Mouse (Mus musculus) stomach, embryonic 15.5 days (tissue): ENCODE measurements around the gene Prrt3. TPM values are rescaled to one million over a fixed set of nuclear protein-coding genes. Genes with fewer than 3 reads are reported as not detected.

ENCODE experiments used
- microRNA-seq: library from miRNA; unstranded; fragments of <30 nt; microRNA quantifications from one replicate; pipeline ENCODE4, GENCODE M21; 2016
- polyA plus RNA-seq: library from polyadenylated mRNA; unstranded; fragments of >200 nt; fragmentation: Nextera tagmentation; extraction: Ambion mirVana; gene quantifications from 2 replicates; pipeline ENCODE4 v1.2.1, GENCODE M21; 2015

Prrt3 gene
- polyA plus RNA-seq, 1 experiment from 2014 or later = 0.40 TPM

Small RNAs within 50 kb of the gene (microRNA-seq; reads per million reads assigned to microRNA genes)
- gene Gm23365 = not detected

Other genes starting within 250 kb of the Prrt3 start
- 0.22 and 0.23 TPM in 2 replicates for gene Cpne9, start 219.6 kb downstream of the Prrt3 start, polyA plus RNA-seq
- 15.9 and 17.6 TPM in 2 replicates for gene Brpf1, start 194.8 kb downstream of the Prrt3 start, polyA plus RNA-seq
- gene Ogg1, start 175.0 kb downstream of the Prrt3 start, polyA plus RNA-seq = 13.1 and 13.3 TPM in 2 replicates
- 92.7 and 94.4 TPM in 2 replicates for gene Camk1, start 157.9 kb downstream of the Prrt3 start, polyA plus RNA-seq
- 44.1 and 44.2 TPM in 2 replicates for gene Tada3, start 124.0 kb downstream of the Prrt3 start, polyA plus RNA-seq
- 362 and 387 TPM in 2 replicates for gene Arpc4, start 123.8 kb downstream of the Prrt3 start, polyA plus RNA-seq
- gene Ttll3, start 112.7 kb downstream of the Prrt3 start, polyA plus RNA-seq = 2.9 and 3.2 TPM in 2 replicates
- gene Rpusd3, start 82.6 kb downstream of the Prrt3 start, polyA plus RNA-seq = 15.9 and 20.8 TPM in 2 replicates
- gene Cidec, start 66.2 kb downstream of the Prrt3 start, polyA plus RNA-seq = 2.3 and 3.8 TPM in 2 replicates
- gene Jagn1, start 59.4 kb downstream of the Prrt3 start, polyA plus RNA-seq = 84.2 and 91.1 TPM in 2 replicates
- 16.8 and 18.2 TPM in 2 replicates for gene Il17re, start 43.4 kb downstream of the Prrt3 start, polyA plus RNA-seq
- gene Il17rc, start 30.5 kb downstream of the Prrt3 start, polyA plus RNA-seq = 26.4 and 26.7 TPM in 2 replicates
- gene Creld1, start 18.6 kb downstream of the Prrt3 start, polyA plus RNA-seq = 23.2 and 23.3 TPM in 2 replicates
- 88.5 and 94.7 TPM in 2 replicates for gene Emc3, start 29.7 kb upstream of the Prrt3 start, polyA plus RNA-seq
- gene Fancd2, start 29.8 kb upstream of the Prrt3 start, polyA plus RNA-seq = 8.1 and 9.7 TPM in 2 replicates
- gene Fancd2os, start 98.8 kb upstream of the Prrt3 start, polyA plus RNA-seq = 0.23 TPM in 1 of 2 replicates, not detected in the other
- 199 and 202 TPM in 2 replicates for gene Brk1, start 102.8 kb upstream of the Prrt3 start, polyA plus RNA-seq
- gene Vhl, start 122.0 kb upstream of the Prrt3 start, polyA plus RNA-seq = 39.5 and 43.6 TPM in 2 replicates
- gene Irak2, start 136.5 kb upstream of the Prrt3 start, polyA plus RNA-seq = 8.0 and 10.0 TPM in 2 replicates
- gene Tatdn2, start 195.1 kb upstream of the Prrt3 start, polyA plus RNA-seq = 0.81 and 0.99 TPM in 2 replicates
- 57.1 and 57.5 TPM in 2 replicates for gene Ghrl, start 217.9 kb upstream of the Prrt3 start, polyA plus RNA-seq
- gene Sec13, start 238.8 kb upstream of the Prrt3 start, polyA plus RNA-seq = 234 and 251 TPM in 2 replicates